Mouse (Mus musculus): ENCODE data around the gene Ulk4.

Ulk4 gene

GRCm38 (mm10) chr9:121192601-121193370 is 84.2 kb downstream of the Ulk4 start:
- no peak for DNase-seq (ENCODE audit: low spot score in 2 of 2)

GRCm38 (mm10) chr9:121187811-121188210 is 89.2 kb downstream of the Ulk4 start:
- no peak for DNase-seq (ENCODE audit: low spot score in 2 of 2)

- DNase-seq (ENCODE audit: low spot score in 2 of 2): no peak
Observed at GRCm38 (mm10) chr9:121185796-121186195, 91.2 kb downstream of the Ulk4 start.

- no peak for DNase-seq (ENCODE audit: low spot score in 2 of 2)
Observed at GRCm38 (mm10) chr9:121176350-121176749, 100.6 kb downstream of the Ulk4 start.

DNA sequence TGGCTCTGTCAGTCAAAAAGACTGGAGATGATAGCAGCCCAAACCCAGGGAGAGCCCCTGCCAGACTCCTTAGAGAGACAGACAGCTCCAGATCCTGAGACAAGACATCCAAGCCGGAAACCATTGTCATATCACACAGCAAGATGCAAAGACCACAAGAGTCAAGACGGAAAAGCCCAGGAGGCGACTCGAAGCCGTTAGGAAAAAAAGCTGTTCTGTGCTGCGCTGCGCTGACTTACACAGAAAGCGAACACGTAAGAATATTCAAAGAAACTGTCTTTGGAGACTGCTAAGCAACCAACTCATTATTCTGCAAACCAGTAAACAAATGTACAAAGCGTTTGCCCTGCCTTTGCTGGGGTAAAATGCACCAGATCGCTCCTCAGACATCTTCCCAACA is 101.8 kb downstream of the Ulk4 start:
- no peak for DNase-seq (ENCODE audit: low spot score in 2 of 2)

GRCm38 (mm10) chr9:121172123-121172522 is 104.9 kb downstream of the Ulk4 start:
- no peak for DNase-seq (ENCODE audit: low spot score in 2 of 2)

- no peak for DNase-seq (ENCODE audit: low spot score in 2 of 2)
Observed at GRCm38 (mm10) chr9:121171609-121172008, 105.4 kb downstream of the Ulk4 start.

DNA sequence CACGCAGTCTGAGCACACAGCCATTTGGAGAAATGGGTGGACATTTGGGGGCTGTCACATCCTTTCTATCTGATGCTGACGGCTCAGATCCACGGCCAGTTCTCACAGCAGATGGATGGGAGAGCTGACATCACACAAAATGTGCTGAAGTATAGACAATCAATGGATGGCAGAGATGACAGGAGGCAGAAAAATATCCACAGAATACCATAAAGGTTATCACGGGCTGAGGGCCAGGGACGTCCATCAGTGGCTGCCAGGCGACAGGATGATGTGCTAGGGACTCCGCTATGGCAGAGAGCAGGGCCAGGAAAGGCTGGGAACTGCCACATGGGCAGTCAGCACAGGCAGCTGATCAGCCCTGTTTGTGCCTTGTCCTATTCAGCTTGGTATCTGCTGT is 112.4 kb downstream of the Ulk4 start:
- DNase-seq (ENCODE audit: low spot score in 2 of 2): no peak

DNA sequence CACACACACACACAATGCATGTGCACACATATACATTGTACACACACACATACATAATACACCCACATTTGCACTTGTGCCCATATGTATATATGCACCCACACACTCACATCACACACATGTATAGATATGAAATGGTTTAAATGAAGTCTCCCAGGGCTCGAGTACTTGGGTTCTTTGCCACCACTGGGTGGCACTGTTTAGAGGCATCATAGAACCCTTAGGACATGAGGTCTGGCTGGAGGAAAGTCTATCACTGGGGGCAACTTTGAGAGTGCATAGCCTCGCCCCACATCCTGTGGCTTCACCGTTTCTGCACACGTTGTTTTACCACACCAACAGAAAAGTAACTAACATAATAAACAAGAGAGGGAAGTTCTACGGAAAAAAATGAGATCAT is 114.2 kb downstream of the Ulk4 start:
- peak in 1 of 2 experiments; percentile 33 for DNase-seq (ENCODE audit: low spot score in 2 of 2)

DNA sequence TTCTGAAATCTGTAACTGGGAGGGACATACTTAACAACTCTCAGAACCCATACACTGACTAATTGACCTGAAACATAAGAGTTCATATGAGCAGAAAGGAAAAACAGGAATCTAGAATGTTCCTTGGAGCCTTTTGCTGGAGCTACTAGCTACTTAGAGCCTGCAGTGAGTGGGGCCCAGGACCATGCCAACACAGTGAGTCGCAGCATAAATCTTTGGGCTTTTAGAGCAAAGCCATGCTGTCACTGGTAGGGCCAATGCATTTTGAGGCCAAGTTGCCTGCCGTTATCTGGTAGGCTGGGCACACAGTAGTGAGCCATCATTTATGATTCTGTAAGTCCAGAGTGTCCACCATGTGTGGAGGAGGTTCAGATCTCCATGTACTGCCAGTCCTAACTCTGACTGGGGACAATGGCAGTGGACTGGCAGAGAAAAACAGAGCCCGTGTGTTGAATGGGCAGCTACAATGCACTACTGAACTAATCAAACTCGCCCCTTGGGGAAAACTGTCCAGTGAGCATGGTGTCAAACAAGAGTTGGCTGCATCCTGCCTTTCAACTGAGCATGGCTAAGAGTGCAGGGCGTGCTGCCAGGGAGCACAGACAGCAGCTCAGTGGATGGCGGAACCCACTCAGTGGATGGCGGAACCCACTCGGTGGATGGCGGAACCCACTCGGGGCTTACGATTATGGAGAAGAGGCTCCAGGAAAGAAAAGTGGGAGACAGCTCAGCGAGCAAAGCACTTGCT is 115.0 kb downstream of the Ulk4 start:
- no peak for DNase-seq (ENCODE audit: low spot score in 2 of 2)

- no peak for DNase-seq (ENCODE audit: low spot score in 2 of 2)
Observed at GRCm38 (mm10) chr9:121156253-121156831, 120.7 kb downstream of the Ulk4 start.

DNA sequence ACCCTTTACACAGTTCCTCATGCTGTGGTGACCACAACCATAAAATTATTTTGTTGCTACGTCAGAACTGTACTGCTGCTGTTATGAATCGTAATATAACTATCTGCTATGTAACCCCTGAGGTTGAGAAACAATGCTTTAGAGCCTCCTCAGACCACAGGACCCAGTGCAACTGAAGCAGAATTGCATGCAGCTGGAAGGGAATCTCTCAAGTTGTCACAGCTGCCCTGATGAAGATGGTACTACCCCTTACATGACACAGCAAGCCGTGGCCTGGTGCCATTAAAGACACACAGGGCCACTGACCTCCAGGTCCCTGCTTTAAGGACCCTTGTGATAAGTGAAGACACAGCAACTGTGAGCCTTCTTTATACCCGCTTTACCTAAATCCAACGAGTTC is 123.7 kb downstream of the Ulk4 start:
- DNase-seq (ENCODE audit: low spot score in 2 of 2): no peak

GRCm38 (mm10) chr9:121148602-121149001 is 128.4 kb downstream of the Ulk4 start:
- DNase-seq (ENCODE audit: low spot score in 2 of 2): no peak

DNA sequence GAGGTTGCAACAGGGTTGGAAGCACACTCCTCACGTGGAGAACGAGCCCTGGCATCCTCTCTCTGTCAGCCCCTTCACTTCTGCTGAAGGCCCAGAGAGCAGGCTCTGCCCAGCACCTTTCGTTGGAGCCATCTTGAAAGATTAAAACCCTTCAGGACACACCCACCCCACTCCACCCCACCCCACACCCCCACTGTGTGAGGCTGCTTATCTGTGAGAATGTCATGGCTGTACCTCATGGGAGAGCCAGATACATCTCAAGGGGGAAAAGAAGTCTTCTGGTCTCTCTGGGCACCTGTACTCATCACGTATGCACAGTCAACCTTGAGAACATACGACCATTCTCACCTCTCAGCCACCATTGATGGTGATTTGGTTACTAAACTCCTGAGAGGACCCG is 133.8 kb downstream of the Ulk4 start:
- no peak for DNase-seq (ENCODE audit: low spot score in 2 of 2)

DNA sequence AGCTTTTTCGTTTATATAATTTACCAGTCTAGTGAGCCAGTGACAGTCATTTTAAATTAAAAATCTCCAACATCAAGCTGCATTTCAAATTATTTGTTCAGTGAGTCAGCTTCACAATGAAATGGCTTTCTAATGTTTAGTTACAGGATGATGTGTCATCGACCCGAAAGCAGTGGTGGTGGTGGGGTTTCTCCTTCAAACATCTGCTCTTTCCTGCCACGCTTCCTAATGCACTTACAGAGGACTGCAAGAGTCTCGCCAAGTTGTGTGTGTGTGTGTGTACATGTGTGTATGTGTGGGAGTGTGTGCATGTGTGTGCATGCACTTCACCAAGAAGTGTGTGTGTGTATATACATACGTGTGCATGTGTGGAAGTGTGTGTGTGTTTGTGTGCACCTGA is 144.4 kb downstream of the Ulk4 start:
- no peak for DNase-seq (ENCODE audit: low spot score in 2 of 2)

GRCm38 (mm10) chr9:121129533-121129932 is 147.5 kb downstream of the Ulk4 start:
- no peak for DNase-seq (ENCODE audit: low spot score in 2 of 2)

DNA sequence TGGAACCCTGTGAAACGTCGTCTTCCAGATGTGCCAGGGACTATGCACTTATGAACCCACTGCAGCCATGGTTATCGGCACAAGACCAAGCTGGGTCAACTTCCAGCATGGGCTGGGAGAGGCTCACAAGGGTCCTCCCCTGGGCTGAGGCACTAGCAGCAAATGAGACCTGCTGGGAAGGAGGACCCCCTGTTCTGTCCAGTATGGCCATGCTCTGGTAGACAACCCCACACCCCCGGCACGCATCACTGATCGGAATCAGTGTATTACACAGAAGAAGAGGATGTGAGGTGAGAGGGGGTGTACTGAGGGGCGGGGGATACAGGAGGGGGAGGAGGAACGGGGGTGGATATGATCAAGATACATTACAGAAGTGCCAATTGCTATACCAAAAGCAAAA is 148.1 kb downstream of the Ulk4 start:
- DNase-seq (ENCODE audit: low spot score in 2 of 2): no peak

DNA sequence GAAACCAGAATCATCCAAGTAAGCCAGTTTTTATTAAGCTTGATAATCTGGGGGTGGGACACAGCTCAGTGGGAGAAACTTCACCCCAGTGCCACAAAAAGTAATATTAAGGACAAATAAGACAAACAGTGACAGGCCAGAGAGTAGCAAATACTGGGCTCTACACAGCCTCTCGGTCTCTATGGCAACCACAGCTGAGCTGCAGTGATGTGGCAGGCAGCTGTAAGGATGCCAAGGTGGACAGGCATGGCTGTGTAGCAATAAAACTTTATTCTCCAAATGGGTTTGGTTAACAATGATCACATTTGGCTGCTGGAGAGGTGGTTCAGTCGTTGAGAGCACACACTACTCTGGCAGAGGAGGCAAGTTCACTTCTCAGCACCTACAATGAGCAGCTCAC is 150.0 kb downstream of the Ulk4 start:
- DNase-seq (ENCODE audit: low spot score in 2 of 2): no peak

GRCm38 (mm10) chr9:121124705-121125104 is 152.3 kb downstream of the Ulk4 start:
- DNase-seq (ENCODE audit: low spot score in 2 of 2): no peak

DNA sequence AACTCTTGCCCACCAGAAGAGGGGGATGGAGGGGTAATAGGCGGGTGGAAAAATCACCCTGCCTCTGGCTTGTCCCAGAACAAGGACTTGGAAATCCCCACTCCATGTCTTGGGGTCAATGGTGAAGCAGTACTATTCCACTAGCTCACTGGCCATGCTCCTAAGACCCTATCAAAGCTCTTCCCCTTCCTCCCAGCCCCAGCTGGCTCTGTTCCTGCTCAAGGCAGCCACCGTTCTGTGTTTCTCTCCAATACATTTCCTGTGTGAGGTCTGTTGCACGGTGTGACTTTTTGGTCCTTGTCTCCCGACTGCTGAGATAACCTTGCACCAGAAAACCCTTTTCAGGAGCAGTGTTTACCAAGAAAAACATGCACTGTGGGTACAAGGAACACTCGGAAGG is 155.0 kb downstream of the Ulk4 start:
- no peak for DNase-seq (ENCODE audit: low spot score in 2 of 2)

- DNase-seq (ENCODE audit: low spot score in 2 of 2): no peak
Observed at GRCm38 (mm10) chr9:121117936-121118335, 159.1 kb downstream of the Ulk4 start.

- no peak for DNase-seq (ENCODE audit: low spot score in 2 of 2)
Observed at GRCm38 (mm10) chr9:121112131-121112530, 164.9 kb downstream of the Ulk4 start.

- DNase-seq (ENCODE audit: low spot score in 2 of 2): peak; percentile 27 to 57
Observed at GRCm38 (mm10) chr9:121108110-121108509, 168.9 kb downstream of the Ulk4 start.
